Mouse (Mus musculus) heart, embryonic 14.5 days (tissue): ENCODE measurements around the gene Pla2g6. TPM values are rescaled to one million over a fixed set of nuclear protein-coding genes. Genes with fewer than 3 reads are reported as not detected.

Experiments
- microRNA counts: library from miRNA; unstranded; fragments of <30 nt; microRNA quantifications from one replicate; lab custom pipeline; 2016
- microRNA-seq: library from miRNA; unstranded; fragments of <30 nt; microRNA quantifications from one replicate; pipeline ENCODE4, GENCODE M21; 2016
- polyA plus RNA-seq: library from polyadenylated mRNA; unstranded; fragments of >200 nt; fragmentation: Nextera tagmentation; extraction: Ambion mirVana; gene quantifications from 2 replicates; pipeline ENCODE4 v1.2.1, GENCODE M21; 2014

Gene Pla2g6
- polyA plus RNA-seq, 1 experiment from 2014 or later = 11.7 TPM

MicroRNAs encoded within 50 kb of the gene (microRNA counts, 519-probe panel; counts per million panel counts)
- microRNA mmu-miR-1943 (lab: Ali Mortazavi, UCI) = 322 counts per million, percentile 70 among the panel's probes with 10 or more counts

Small RNA genes lying within 50 kb of the gene (microRNA-seq; reads per million reads assigned to microRNA genes)
- 5.3 reads per million, percentile 15 among the genes with 10 or more reads in this experiment for gene Mir1943

Other genes starting within 250 kb of the Pla2g6 start
- gene Micall1, start 219.5 kb downstream of the Pla2g6 start, polyA plus RNA-seq = 18.9 and 20.2 TPM in 2 replicates
- gene Polr2f, start 187.4 kb downstream of the Pla2g6 start, polyA plus RNA-seq = 271 and 299 TPM in 2 replicates
- gene 1700088E04Rik, start 187.1 kb downstream of the Pla2g6 start, polyA plus RNA-seq = 5.6 and 8.4 TPM in 2 replicates
- gene Sox10, start 163.2 kb downstream of the Pla2g6 start, polyA plus RNA-seq = 0.63 and 0.80 TPM in 2 replicates
- gene Pick1, start 99.2 kb downstream of the Pla2g6 start, polyA plus RNA-seq = 19.2 and 24.5 TPM in 2 replicates
- 0.63 and 0.84 TPM in 2 replicates for gene Gm49486, start 99.0 kb downstream of the Pla2g6 start, polyA plus RNA-seq
- gene Slc16a8, start 73.6 kb downstream of the Pla2g6 start, polyA plus RNA-seq = 0.28 and 0.75 TPM in 2 replicates
- gene Baiap2l2, start 42.9 kb downstream of the Pla2g6 start, polyA plus RNA-seq = 9.1 and 13.9 TPM in 2 replicates
- gene Maff, start 18.2 kb upstream of the Pla2g6 start, polyA plus RNA-seq = 2.2 and 3.5 TPM in 2 replicates
- 56.1 and 60.6 TPM in 2 replicates for gene Tmem184b, start 75.2 kb upstream of the Pla2g6 start, polyA plus RNA-seq
- 83.0 and 95.1 TPM in 2 replicates for gene Csnk1e, start 127.2 kb upstream of the Pla2g6 start, polyA plus RNA-seq
- 0.20 TPM in 1 of 2 replicates, not detected in the other for gene Kcnj4, start 176.9 kb upstream of the Pla2g6 start, polyA plus RNA-seq
- 42.2 and 54.1 TPM in 2 replicates for gene Kdelr3, start 188.0 kb upstream of the Pla2g6 start, polyA plus RNA-seq
- 49.1 and 57.6 TPM in 2 replicates for gene Ddx17, start 218.4 kb upstream of the Pla2g6 start, polyA plus RNA-seq